Mouse (Mus musculus) mature B cell (primary cell): ENCODE measurements around the gene Pla2g2e.
"Not testable (repeated sequence)": the region's sequence is repeated elsewhere in the genome, so short reads cannot be mapped to it uniquely, and the experiment has no call there.

Experiments
- in situ Hi-C: fragments of 300-500 bp; cut with MboI; formaldehyde crosslinking; loops from 2 replicates; pipeline ENCODE4 v1.14.3; 2019

The Pla2g2e gene

GRCm38 (mm10) chr4:138877731-138878130, at the start of gene Pla2g2e:
TSS of gene Pla2g2e (plus strand) at chr4:138877942.
- in situ Hi-C loops = no loop called here

- in situ Hi-C loops = no loop called here
Observed at GRCm38 (mm10) chr4:138839806-138840205, 37.9 kb upstream of the Pla2g2e start.

- in situ Hi-C loops = no loop called here
Observed at GRCm38 (mm10) chr4:138840726-138841125, 37.0 kb upstream of the Pla2g2e start.

GRCm38 (mm10) chr4:138841386-138841785, 36.4 kb upstream of the Pla2g2e start:
- in situ Hi-C loops = no loop called here

- in situ Hi-C loops = loop anchor here (10.0 kb wide), 1 partner anchor 407 kb away; no protein-coding TSS in a partner anchor
Observed at GRCm38 (mm10) chr4:138851463-138851862, 26.3 kb upstream of the Pla2g2e start.

GRCm38 (mm10) chr4:138852961-138853360, 24.8 kb upstream of the Pla2g2e start:
- in situ Hi-C loops = loop anchor here (10.0 kb wide), 1 partner anchor 408 kb away; no protein-coding TSS in a partner anchor

- in situ Hi-C loops = loop anchor here (10.0 kb wide), 1 partner anchor 410 kb away; no protein-coding TSS in a partner anchor
Observed at GRCm38 (mm10) chr4:138855092-138855632, 22.6 kb upstream of the Pla2g2e start.

GRCm38 (mm10) chr4:138856491-138856890, 21.3 kb upstream of the Pla2g2e start:
- in situ Hi-C loops = loop anchor here (10.0 kb wide), 1 partner anchor 412 kb away; no protein-coding TSS in a partner anchor

GRCm38 (mm10) chr4:138857576-138857975, 20.2 kb upstream of the Pla2g2e start:
- in situ Hi-C loops = loop anchor here (10.0 kb wide), 1 partner anchor 413 kb away; no protein-coding TSS in a partner anchor

GRCm38 (mm10) chr4:138858446-138858845, 19.3 kb upstream of the Pla2g2e start:
- in situ Hi-C loops = loop anchor here (10.0 kb wide), 1 partner anchor 414 kb away; no protein-coding TSS in a partner anchor

GRCm38 (mm10) chr4:138859245-138859644, 18.5 kb upstream of the Pla2g2e start:
- in situ Hi-C loops = loop anchor here (10.0 kb wide), 1 partner anchor 414 kb away; no protein-coding TSS in a partner anchor

GRCm38 (mm10) chr4:138859728-138860127, 18.0 kb upstream of the Pla2g2e start:
- in situ Hi-C loops = loop anchor here (10.0 kb wide), 1 partner anchor 415 kb away; no protein-coding TSS in a partner anchor

GRCm38 (mm10) chr4:138863344-138863998, 14.3 kb upstream of the Pla2g2e start, which contains the start of gene Pla2g5:
TSS of gene Pla2g5 (minus strand) at chr4:138863482.
- in situ Hi-C loops = no loop called here

- in situ Hi-C loops = no loop called here
Observed at GRCm38 (mm10) chr4:138865092-138865491, 12.7 kb upstream of the Pla2g2e start.

GRCm38 (mm10) chr4:138865991-138866390, 11.8 kb upstream of the Pla2g2e start:
- in situ Hi-C loops = no loop called here

- in situ Hi-C loops = no loop called here
Observed at GRCm38 (mm10) chr4:138866413-138866812, 11.3 kb upstream of the Pla2g2e start.

GRCm38 (mm10) chr4:138868666-138869065, 9.1 kb upstream of the Pla2g2e start:
- in situ Hi-C loops = no loop called here

- in situ Hi-C loops = no loop called here
Observed at GRCm38 (mm10) chr4:138873864-138874263, 3.9 kb upstream of the Pla2g2e start, which contains the start of gene Gm13030. TSS of gene Gm13030 (minus strand) at chr4:138873964.

GRCm38 (mm10) chr4:138875275-138875674, 2.5 kb upstream of the Pla2g2e start:
- in situ Hi-C loops = not testable (repeated sequence)

- in situ Hi-C loops = no loop called here
Observed at GRCm38 (mm10) chr4:138875986-138876385, 1.8 kb upstream of the Pla2g2e start.

- in situ Hi-C loops = no loop called here
Observed at GRCm38 (mm10) chr4:138878783-138879182, 1.0 kb downstream of the Pla2g2e start.

GRCm38 (mm10) chr4:138879808-138880207, 2.1 kb downstream of the Pla2g2e start:
- in situ Hi-C loops = no loop called here
